Mouse (Mus musculus) MEL (cell line): ENCODE measurements around the gene Mylk4.

Source experiments
- HCFC1 ChIP-seq: IDR thresholded peaks from 2 replicates; pipeline ENCODE4 v1.6.1; 2012; ENCODE audit warnings: low read depth, mild to moderate bottlenecking, inconsistent platforms, low read length, improper control_type of control experiment, moderate library complexity
- MXI1 ChIP-seq: IDR thresholded peaks from 2 replicates; pipeline ENCODE4 v1.6.1; 2011; ENCODE audit warnings: mild to moderate bottlenecking, low read depth, low read length, improper control_type of control experiment

- TF ChIP-seq MXI1 (no peak), HCFC1 (no peak)
These were observed 39.4 kb upstream of the Mylk4 start for GRCm38 (mm10) chr13:32823126-32823525.
